Mouse (Mus musculus) C2C12 (cell line): Measurements from ENCODE around the gene 2310022B05Rik. TPM values are rescaled to one million over a fixed set of nuclear protein-coding genes. Genes with fewer than 3 reads are reported as not detected.

Experiments
- H3K27me3 ChIP-seq: one replicate; pipeline ENCODE4 v1.6.1; 2011; ENCODE audit not compliant: control insufficient read depth, insufficient read depth, insufficient read length
- H3K36me3 ChIP-seq: one replicate; pipeline ENCODE4 v1.6.1; 2011; ENCODE audit not compliant: control insufficient read depth, insufficient read depth
- H3K4me3 ChIP-seq: one replicate; pipeline ENCODE4 v1.5.1; 2011; ENCODE audit warnings: mild to moderate bottlenecking, control low read depth; ENCODE audit not compliant: poor library complexity, insufficient read depth, severe bottlenecking
- H3K79me2 ChIP-seq: one replicate; pipeline ENCODE4 v1.6.1; 2011; ENCODE audit not compliant: control insufficient read depth, insufficient read depth
- H3K79me3 ChIP-seq: one replicate; pipeline ENCODE4 v1.6.1; 2011; ENCODE audit warnings: low read depth, control low read depth
- H3ac ChIP-seq: one replicate; pipeline ENCODE3; 2011; ENCODE audit warnings: low read depth; ENCODE audit not compliant: control insufficient read depth, insufficient read length
- CEBPB ChIP-seq: IDR thresholded peaks from one replicate; pipeline ENCODE4 v1.6.1; 2011; ENCODE audit warnings: low read depth, mild to moderate bottlenecking, control low read depth, moderate library complexity
- CTCF ChIP-seq: IDR thresholded peaks from one replicate; pipeline ENCODE4 v1.5.1; 2011; ENCODE audit not compliant: control insufficient read depth, insufficient read depth, insufficient read length
- FOSL1 ChIP-seq: IDR thresholded peaks from one replicate; pipeline ENCODE4 v1.8.0; 2011; ENCODE audit warnings: mild to moderate bottlenecking, low read length; ENCODE audit not compliant: poor library complexity, insufficient read depth, severe bottlenecking
- MAX ChIP-seq: IDR thresholded peaks from one replicate; pipeline ENCODE4 v1.6.1; 2011; ENCODE audit warnings: mild to moderate bottlenecking, control low read depth
- MYOD1 ChIP-seq: IDR thresholded peaks from one replicate; pipeline ENCODE4 v1.6.1; 2011; ENCODE audit warnings: low read depth; ENCODE audit not compliant: control insufficient read depth, insufficient read length
- MYOG ChIP-seq: IDR thresholded peaks from one replicate; pipeline ENCODE4 v1.6.1; 2011; ENCODE audit not compliant: control insufficient read depth, insufficient read length; ENCODE audit errors: extremely low read depth
- USF1 ChIP-seq: IDR thresholded peaks from one replicate; pipeline ENCODE4 v1.6.1; 2011; ENCODE audit warnings: low read depth, mild to moderate bottlenecking, control low read depth, moderate library complexity
- long read RNA-seq, 2 experiments: library from polyadenylated mRNA; unstranded; transcript quantifications; one replicate each; pipeline ENCODE4 v2.0.0; 2019 to 2020
- polyA plus RNA-seq: library from polyadenylated mRNA; unstranded; fragments of >200 nt; fragmentation: generic; extraction: Trizol; gene quantifications from one replicate; pipeline ENCODE4 v1.2.1, GENCODE M21; 2012; ENCODE audit warnings: missing spikeins

Gene 2310022B05Rik
- polyA plus RNA-seq, result 52.1 TPM
- long read RNA-seq, experiment 1, transcript 2310022B05Rik-201 (4 exons, 3,307 nt), result major isoform, 10 of 19 reads
- long read RNA-seq, experiment 1, partial matches to known transcripts, result 0 of 19 reads
- long read RNA-seq, experiment 1, other reads (novel, unspliced or antisense), result 9 of 19 reads
- long read RNA-seq, experiment 2, transcript 2310022B05Rik-201 (4 exons, 3,307 nt), result major isoform, 58 of 60 reads
- long read RNA-seq, experiment 2, partial matches to known transcripts, result 0 of 60 reads
- long read RNA-seq, experiment 2, other reads (novel, unspliced or antisense), result 2 of 60 reads

DNA sequence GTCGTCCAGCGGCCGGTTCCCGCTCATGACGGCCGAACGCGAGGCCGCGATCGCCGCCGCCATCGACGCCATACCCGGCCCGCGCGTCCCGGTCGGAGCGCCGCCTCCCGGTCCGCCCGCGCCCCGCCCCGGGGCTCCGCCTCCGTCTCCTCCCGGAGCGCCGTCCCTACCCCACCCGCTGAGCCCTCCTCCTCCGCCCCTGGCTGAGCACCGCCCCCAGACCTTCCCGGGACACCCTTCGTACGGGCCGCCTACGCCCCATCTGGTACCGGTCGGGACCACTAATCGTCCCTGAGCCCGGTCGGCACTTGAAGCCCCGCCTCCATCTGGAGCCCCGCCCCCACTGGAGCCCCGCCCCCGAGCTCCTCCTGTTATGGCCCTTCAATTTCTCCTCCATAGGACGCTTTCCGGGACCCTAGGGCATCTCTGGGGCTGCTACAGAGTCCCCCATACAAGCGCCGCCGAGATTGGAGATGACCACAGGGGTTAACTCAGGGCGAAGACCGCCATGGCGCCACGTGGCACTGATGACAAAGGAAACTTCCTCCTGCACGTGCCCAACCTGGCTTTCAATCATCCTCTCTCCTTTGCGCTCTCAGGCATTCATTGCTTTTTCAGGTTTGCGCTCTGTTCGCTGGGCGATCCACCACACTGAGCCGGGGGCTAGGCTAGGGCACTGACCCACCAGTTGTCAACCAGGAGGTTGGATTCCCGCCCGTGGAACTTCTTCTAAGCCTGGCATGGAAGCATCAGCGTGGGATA lies at the start of gene 2310022B05Rik:
Gene 2310022B05Rik (minus strand): TSS at position 258 of the 762 bp plus-strand sequence.
- Histone ChIP-seq H3ac (peak within 1 kb of the TSS; percentile 82), H3K27me3 (no peaks in the 10 kb centered on the region), H3K79me2 (peaks cover 44% of the 10 kb centered on the region), H3K4me3 (peak within 1 kb of the TSS; percentile 65), H3K36me3 (peaks cover 6% of the 10 kb centered on the region), H3K79me3 (peaks cover 32% of the 10 kb centered on the region)
- TF ChIP-seq FOSL1, result no peak
- TF ChIP-seq CEBPB, result no peak
- TF ChIP-seq MYOG, result no peak
- no peak for TF ChIP-seq USF1
- TF ChIP-seq MYOD1, result no peak
- TF ChIP-seq CTCF, result no peak
- no peak for TF ChIP-seq MAX

DNA sequence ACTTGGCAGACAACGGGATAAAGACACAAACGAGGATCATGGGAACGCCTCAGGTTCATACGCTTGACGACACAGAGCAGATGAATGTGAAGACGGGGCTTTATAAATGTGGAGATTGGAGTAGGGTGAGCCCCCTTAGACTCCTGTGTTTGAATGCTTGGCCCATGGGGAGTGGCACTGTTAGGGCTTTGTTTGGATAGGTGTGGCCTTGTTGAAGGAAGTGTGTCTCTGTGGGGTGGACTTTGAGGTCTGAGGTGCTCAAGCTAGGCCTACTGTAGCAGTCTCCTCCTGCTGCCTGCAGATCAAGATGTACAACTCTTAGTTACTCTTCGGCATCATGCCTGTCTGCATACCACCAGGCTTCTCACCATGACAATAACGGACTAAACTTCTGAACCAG lies 42.7 kb upstream of the 2310022B05Rik start:
- TF ChIP-seq MYOD1 (no peak), MYOG (no peak), FOSL1 (no peak), CTCF (no peak), USF1 (no peak), MAX (no peak), CEBPB (no peak)
- Histone ChIP-seq H3K79me2 (no peaks in the 10 kb centered on the region), H3ac (no peak overlapping the region), H3K27me3 (no peaks in the 10 kb centered on the region), H3K4me3 (no peak overlapping the region), H3K36me3 (peaks cover 36% of the 10 kb centered on the region), H3K79me3 (no peaks in the 10 kb centered on the region)

DNA sequence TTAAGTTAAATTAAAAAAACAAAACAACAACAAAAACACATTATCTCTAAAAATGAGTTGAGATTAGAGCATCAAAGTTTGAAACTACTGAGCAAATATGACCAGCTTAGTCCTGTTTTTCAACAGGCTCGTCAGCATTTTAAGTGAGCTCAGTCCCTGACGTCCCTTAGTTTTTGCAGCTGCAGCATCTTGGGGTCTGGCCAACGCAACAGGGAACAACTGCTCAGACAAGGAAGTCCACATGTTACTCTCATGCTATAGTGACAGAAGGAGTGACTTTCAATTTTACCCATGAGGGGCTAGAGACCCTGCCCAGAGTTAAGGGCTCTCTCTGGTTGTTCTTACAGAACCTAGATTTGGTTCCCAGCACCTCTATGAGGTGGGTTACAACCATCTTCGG lies 41.2 kb upstream of the 2310022B05Rik start:
- Histone ChIP-seq H3K36me3 (peaks cover 26% of the 10 kb centered on the region), H3K79me3 (no peaks in the 10 kb centered on the region), H3K4me3 (no peak overlapping the region), H3K79me2 (no peaks in the 10 kb centered on the region), H3K27me3 (no peaks in the 10 kb centered on the region), H3ac (no peak overlapping the region)
- no peak for TF ChIP-seq USF1
- TF ChIP-seq CEBPB, result no peak
- no peak for TF ChIP-seq CTCF
- TF ChIP-seq MAX, result no peak
- TF ChIP-seq MYOG, result no peak
- no peak for TF ChIP-seq MYOD1

DNA sequence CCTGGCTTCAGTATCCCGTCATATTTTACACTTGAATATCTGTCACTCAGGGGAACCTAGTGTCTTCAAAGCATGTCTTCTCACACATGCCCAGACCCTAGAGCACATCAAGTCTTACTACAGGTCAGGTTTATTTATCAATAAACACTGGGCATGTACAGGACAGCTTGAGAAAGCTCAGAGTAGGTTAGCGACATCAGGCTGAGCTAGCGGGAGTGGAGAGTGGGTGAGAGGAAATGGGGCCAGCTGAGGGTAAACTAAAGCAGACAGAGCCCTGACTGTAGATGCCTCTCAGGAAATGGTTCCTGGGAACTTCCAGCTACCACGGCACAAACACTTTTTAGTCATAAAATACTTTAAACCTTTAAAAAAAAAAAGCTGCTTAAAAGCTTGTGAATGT lies 40.4 kb upstream of the 2310022B05Rik start:
- Histone ChIP-seq H3K36me3 (peaks cover 22% of the 10 kb centered on the region), H3K27me3 (no peaks in the 10 kb centered on the region), H3ac (no peak overlapping the region), H3K79me3 (no peaks in the 10 kb centered on the region), H3K4me3 (no peak overlapping the region), H3K79me2 (no peaks in the 10 kb centered on the region)
- no peak for TF ChIP-seq CEBPB
- TF ChIP-seq MAX, result no peak
- no peak for TF ChIP-seq CTCF
- no peak for TF ChIP-seq FOSL1
- no peak for TF ChIP-seq MYOG
- TF ChIP-seq MYOD1, result no peak
- TF ChIP-seq USF1, result no peak

DNA sequence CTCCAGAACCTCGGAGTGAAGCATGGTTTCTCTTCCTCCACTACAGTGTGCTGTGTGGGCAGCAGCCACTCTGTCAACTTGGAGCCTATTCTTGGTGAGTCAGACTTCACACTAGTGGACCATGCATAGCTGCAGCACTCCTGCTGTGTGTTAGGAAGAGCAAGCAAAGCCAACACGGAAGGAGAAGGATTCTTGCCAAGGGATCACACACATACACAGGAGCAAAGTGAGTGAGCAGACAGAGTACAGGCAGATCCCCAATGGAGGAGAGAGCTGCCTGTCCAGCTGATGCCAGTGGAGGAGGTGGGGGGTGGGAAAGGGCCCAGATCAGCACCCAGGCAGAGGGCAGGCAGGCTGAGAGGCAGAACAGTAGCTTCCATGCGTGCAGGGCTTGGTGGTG lies 39.0 kb upstream of the 2310022B05Rik start:
- H3K36me3 ChIP-seq, result peaks cover 25% of the 10 kb centered on the region
- H3ac ChIP-seq, result no peak overlapping the region
- H3K79me2 ChIP-seq, result no peaks in the 10 kb centered on the region
- TF ChIP-seq USF1 (no peak), CEBPB (no peak), FOSL1 (no peak), MYOG (no peak), CTCF (no peak), MAX (no peak), MYOD1 (no peak)
- H3K4me3 ChIP-seq, result no peak overlapping the region
- H3K79me3 ChIP-seq, result no peaks in the 10 kb centered on the region
- H3K27me3 ChIP-seq, result no peaks in the 10 kb centered on the region

DNA sequence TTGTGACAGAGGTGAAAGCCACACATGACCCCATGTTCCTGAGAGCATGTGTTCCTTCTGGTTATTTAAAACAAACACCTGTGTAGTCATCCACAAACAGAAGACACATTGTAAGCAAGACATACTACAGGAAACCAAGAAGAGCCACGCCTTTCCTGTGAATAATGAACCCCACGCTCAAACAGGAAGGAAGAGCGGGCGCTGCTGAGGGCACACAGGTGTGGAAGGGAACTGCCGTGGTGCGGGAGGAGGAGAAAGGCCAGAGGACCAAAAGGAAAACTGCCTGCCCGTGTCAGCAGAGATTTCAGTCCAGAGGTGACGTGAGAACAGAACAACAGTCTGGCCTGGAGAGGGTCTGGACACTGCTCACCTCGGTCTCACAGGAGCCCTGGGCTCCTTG lies 37.9 kb upstream of the 2310022B05Rik start:
- H3K36me3 ChIP-seq, result peaks cover 17% of the 10 kb centered on the region
- H3K4me3 ChIP-seq, result no peak overlapping the region

More for the DNA sequence above, 37.9 kb upstream of the 2310022B05Rik start:
- Histone ChIP-seq H3ac (no peak overlapping the region), H3K79me2 (no peaks in the 10 kb centered on the region), H3K27me3 (no peaks in the 10 kb centered on the region), H3K79me3 (no peaks in the 10 kb centered on the region)
- TF ChIP-seq MYOG (no peak), CTCF (no peak), USF1 (no peak), CEBPB (no peak), FOSL1 (no peak), MYOD1 (no peak), MAX (no peak)
